Mouse (Mus musculus) mesoderm, embryonic 11.5 days (tissue): ENCODE results near the gene Olfm2.
A peak's percentile ranks its signal among the peaks of the same experiment; 100 is the strongest.
"Not testable (repeated sequence)": the region's sequence is repeated elsewhere in the genome, so short reads cannot be mapped to it uniquely, and the experiment has no call there.

Source experiments
- DNase-seq: peaks from one replicate; pipeline ENCODE4 v3.0.0-alpha.2; 2012; ENCODE audit warnings: low read depth, low spot score

Olfm2 gene

GRCm38 (mm10) chr9:20653859-20654258, 92.3 kb downstream of the Olfm2 start:
- no peak for DNase-seq

- DNase-seq, result no peak
Measured at GRCm38 (mm10) chr9:20652260-20652658, 93.9 kb downstream of the Olfm2 start.

GRCm38 (mm10) chr9:20651602-20652259, 94.4 kb downstream of the Olfm2 start, which contains the start of gene Pin1:
TSS of gene Pin1 (plus strand) at chr9:20652095.
- peak; percentile 99 for DNase-seq

GRCm38 (mm10) chr9:20645121-20645520, 101.0 kb downstream of the Olfm2 start:
- DNase-seq, result no peak

GRCm38 (mm10) chr9:20644360-20645081, 101.6 kb downstream of the Olfm2 start, which contains the start of gene Fbxl12:
TSS of gene Fbxl12 (minus strand) at chr9:20644767.
- DNase-seq, result peak; percentile 73

GRCm38 (mm10) chr9:20643781-20644180, 102.4 kb downstream of the Olfm2 start:
- no peak for DNase-seq

- DNase-seq, result peak; percentile 90
Measured at GRCm38 (mm10) chr9:20642896-20643466, 103.2 kb downstream of the Olfm2 start.

GRCm38 (mm10) chr9:20642101-20642895, 103.9 kb downstream of the Olfm2 start, which contains the start of gene Ubl5:
TSS of gene Ubl5 (plus strand) at chr9:20642878.
- peak; percentile 98 for DNase-seq

GRCm38 (mm10) chr9:20641501-20641900, 104.6 kb downstream of the Olfm2 start:
- no peak for DNase-seq

- no peak for DNase-seq
Measured at GRCm38 (mm10) chr9:20639486-20639885, 106.7 kb downstream of the Olfm2 start.

- DNase-seq, result no peak
Measured at GRCm38 (mm10) chr9:20638552-20638951, 107.6 kb downstream of the Olfm2 start.

GRCm38 (mm10) chr9:20636790-20637189, 109.4 kb downstream of the Olfm2 start:
- DNase-seq, result no peak

GRCm38 (mm10) chr9:20636256-20636655, 109.9 kb downstream of the Olfm2 start:
- no peak for DNase-seq

GRCm38 (mm10) chr9:20635676-20636075, 110.5 kb downstream of the Olfm2 start:
- DNase-seq, result not testable (repeated sequence)

- no peak for DNase-seq
Measured at GRCm38 (mm10) chr9:20631332-20631731, 114.8 kb downstream of the Olfm2 start.
